Mouse (Mus musculus) forebrain, embryonic 11.5 days (tissue): Measurements from ENCODE around the gene Zfp955b. TPM values are rescaled to one million over a fixed set of nuclear protein-coding genes. Genes with fewer than 3 reads are reported as not detected.
"Not testable (repeated sequence)": the region's sequence is repeated elsewhere in the genome, so short reads cannot be mapped to it uniquely, and the experiment has no call there.

ENCODE experiments used
- ATAC-seq: fragments of 200-750 bp; cut with Nextera tagmentation; replicated peaks from 2 replicates; pipeline ENCODE4 v1.8.0; 2017; ENCODE audit warnings: moderate TSS enrichment; ENCODE audit not compliant: low FRiP score
- DNase-seq: peaks from one replicate; pipeline ENCODE4 v3.0.0-alpha.2; 2017; ENCODE audit warnings: low spot score
- H3K27ac ChIP-seq: fragments of 300-500 bp; sonication (generic); 2 replicates; pipeline ENCODE4 v1.5.1; 2014; ENCODE audit warnings: low read depth, low read length
- H3K27me3 ChIP-seq: fragments of 300-500 bp; sonication (generic); 2 replicates; pipeline ENCODE4 v1.6.1; 2014; ENCODE audit warnings: mild to moderate bottlenecking, low read length, mixed read lengths; ENCODE audit not compliant: control insufficient read depth, insufficient read depth
- H3K36me3 ChIP-seq: fragments of 300-500 bp; sonication (generic); 2 replicates; pipeline ENCODE4 v1.6.1; 2014; ENCODE audit warnings: mild to moderate bottlenecking, low read length, moderate library complexity, mixed read lengths; ENCODE audit not compliant: control insufficient read depth, insufficient read depth
- H3K4me1 ChIP-seq: fragments of 300-500 bp; sonication (generic); replicated peaks from 2 replicates; pipeline ENCODE4 v1.6.1; 2014; ENCODE audit warnings: low read length, mixed read lengths; ENCODE audit not compliant: control insufficient read depth, insufficient read depth
- H3K4me2 ChIP-seq: fragments of 300-500 bp; sonication (generic); 2 replicates; pipeline ENCODE4 v1.6.1; 2014; ENCODE audit warnings: low read depth, mild to moderate bottlenecking, low read length, moderate library complexity, mixed read lengths; ENCODE audit not compliant: severe bottlenecking
- H3K4me3 ChIP-seq: fragments of 300-500 bp; sonication (generic); 2 replicates; pipeline ENCODE4 v1.5.1; 2014; ENCODE audit warnings: low read depth, low read length
- H3K9ac ChIP-seq: fragments of 300-500 bp; sonication (generic); 2 replicates; pipeline ENCODE4 v1.6.1; 2014; ENCODE audit warnings: low read length
- H3K9me3 ChIP-seq: fragments of 300-500 bp; sonication (generic); 2 replicates; pipeline ENCODE4 v1.6.1; 2016; ENCODE audit warnings: low read length, mixed read lengths; ENCODE audit not compliant: control insufficient read depth
- WGBS: fragments of 180-500 bp; shearing (Covaris S2); extraction: QIAGEN DNeasy Blood & Tissue Kit; methylation state at CpG from one replicate; pipeline ENCODE4 v1.1.7; 2014; 5-methylcytosine and 5-hydroxymethylcytosine counted together
- polyA plus RNA-seq: library from polyadenylated mRNA; unstranded; fragments of >200 nt; fragmentation: Nextera tagmentation; extraction: Ambion mirVana; gene quantifications from 2 replicates; pipeline ENCODE4 v1.2.1, GENCODE M21; 2014

Gene Zfp955b
- polyA plus RNA-seq, result 9.3 and 10.1 TPM in 2 replicates

GRCm38 (mm10) chr17:33289039-33289875 lies at the start of gene Zfp955b:
Gene Zfp955b, plus strand, starts transcription at chr17:33289544.
- not testable (repeated sequence) for H3K27ac ChIP-seq, H3K4me3 ChIP-seq

GRCm38 (mm10) chr17:33254530-33255318 lies 34.6 kb upstream of the Zfp955b start, which contains the start of gene Zfp955a:
Gene Zfp955a, minus strand, starts transcription at chr17:33255145.
- peak; percentile 98 for ATAC-seq
- not testable (repeated sequence) for H3K4me3 ChIP-seq, H3K9me3 ChIP-seq, H3K27me3 ChIP-seq, H3K4me1 ChIP-seq, H3K9ac ChIP-seq, DNase-seq, H3K36me3 ChIP-seq, H3K4me2 ChIP-seq, H3K27ac ChIP-seq
- 32% methylated on average over 1 of the region's 34 CpGs for WGBS

More at GRCm38 (mm10) chr17:33289039-33289875, at the start of gene Zfp955b:
- ATAC-seq, result peak; percentile 99
- not testable (repeated sequence) for H3K27me3 ChIP-seq, H3K9me3 ChIP-seq, H3K9ac ChIP-seq, H3K4me1 ChIP-seq, H3K4me2 ChIP-seq, DNase-seq, H3K36me3 ChIP-seq
- no CpG with 5 or more reads among the region's 25 CpGs for WGBS

GRCm38 (mm10) chr17:33255319-33255657 lies 34.1 kb upstream of the Zfp955b start:
- no CpG with 5 or more reads among the region's 2 CpGs for WGBS
- not testable (repeated sequence) for H3K27me3 ChIP-seq, H3K36me3 ChIP-seq, H3K9ac ChIP-seq, DNase-seq, H3K27ac ChIP-seq, H3K4me1 ChIP-seq, H3K4me2 ChIP-seq, H3K4me3 ChIP-seq, H3K9me3 ChIP-seq
- peak; percentile 20; the same call in 1 of the 2 replicates for ATAC-seq

- 82% methylated on average over 1 of the region's 1 CpGs for WGBS
- Histone ChIP-seq H3K27ac (no peak within 1 kb of the TSS), H3K4me1 (no peaks in the 10 kb centered on the region), H3K4me2 (no peak within 1 kb of the TSS), H3K9ac (no peak within 1 kb of the TSS), H3K4me3 (no peak within 1 kb of the TSS), H3K36me3 (no peaks in the 10 kb centered on the region), H3K9me3 (no peaks in the 10 kb centered on the region), H3K27me3 (no peaks in the 10 kb centered on the region)
- DNase-seq (no peak), ATAC-seq (no peak)
Observed at GRCm38 (mm10) chr17:33264376-33264775, 25.0 kb upstream of the Zfp955b start, which contains the start of gene Olfr63. Gene Olfr63, plus strand, starts transcription at chr17:33264676.

GRCm38 (mm10) chr17:33268907-33269306 lies 20.4 kb upstream of the Zfp955b start:
- Histone ChIP-seq H3K27me3 (no peaks in the 10 kb centered on the region), H3K4me1 (no peaks in the 10 kb centered on the region), H3K27ac (no peak overlapping the region), H3K4me2 (no peak overlapping the region), H3K4me3 (no peak overlapping the region), H3K9me3 (no peaks in the 10 kb centered on the region), H3K9ac (no peak overlapping the region), H3K36me3 (no peaks in the 10 kb centered on the region)
- DNase-seq, result no peak
- no peak for ATAC-seq
- WGBS, result 88% methylated on average over 9 of the region's 9 CpGs

- H3K4me3 ChIP-seq, H3K27me3 ChIP-seq, H3K36me3 ChIP-seq, ATAC-seq, H3K9ac ChIP-seq, H3K4me1 ChIP-seq, DNase-seq, H3K27ac ChIP-seq, H3K9me3 ChIP-seq, H3K4me2 ChIP-seq: not testable (repeated sequence)
- WGBS, result no CpG with 5 or more reads among the region's 9 CpGs
Observed at GRCm38 (mm10) chr17:33289876-33290149, 469 bp downstream of the Zfp955b start.

- Histone ChIP-seq H3K9ac (no peak overlapping the region), H3K9me3 (peaks cover 6% of the 10 kb centered on the region; the same call in 1 of the 2 replicates), H3K36me3 (no peaks in the 10 kb centered on the region), H3K27me3 (no peaks in the 10 kb centered on the region), H3K4me3 (no peak overlapping the region), H3K4me2 (no peak overlapping the region), H3K4me1 (0 out of 2 replicates have a peak, but pooled peaks cover 3% of the 10 kb centered on the region), H3K27ac (no peak overlapping the region)
- 97% methylated on average over 1 of the region's 1 CpGs for WGBS
- ATAC-seq (no peak), DNase-seq (no peak)
Observed at GRCm38 (mm10) chr17:33352981-33353380, 63.6 kb downstream of the Zfp955b start.
